Mouse (Mus musculus) heart, adult 2 months (tissue): Measurements from ENCODE around the gene Pak3. TPM values are rescaled to one million over a fixed set of nuclear protein-coding genes. Genes with fewer than 3 reads are reported as not detected.
A peak's percentile ranks its signal among the peaks of the same experiment; 100 is the strongest.

Experiments used
- DNase-seq, 2 experiments: peaks; one replicate each; pipeline ENCODE4 v3.0.0; 2021
- H3K27ac ChIP-seq: fragments of 200-600 bp; 2 replicates; pipeline ENCODE4 v1.8.1; 2022
- H3K27me3 ChIP-seq: fragments of 200-500 bp; 2 replicates; pipeline ENCODE4 v1.6.1; 2012; ENCODE audit warnings: mild to moderate bottlenecking, low read length, inconsistent platforms, mixed read lengths; ENCODE audit not compliant: control insufficient read depth, insufficient read depth
- H3K36me3 ChIP-seq: fragments of 200-500 bp; 2 replicates; pipeline ENCODE4 v1.6.1; 2012; ENCODE audit warnings: low read length, inconsistent platforms; ENCODE audit not compliant: control insufficient read depth, insufficient read depth
- H3K4me1 ChIP-seq: fragments of 200-500 bp; 2 replicates; pipeline ENCODE4 v1.6.1; 2011; ENCODE audit warnings: low read length; ENCODE audit not compliant: control insufficient read depth, insufficient read depth
- H3K4me3 ChIP-seq: fragments of 200-600 bp; 2 replicates; pipeline ENCODE4 v1.8.1; 2022
- H3K79me2 ChIP-seq: fragments of 200-500 bp; replicated peaks from 2 replicates; pipeline ENCODE4 v1.6.1; 2012; ENCODE audit warnings: mild to moderate bottlenecking, inconsistent platforms, low read length, moderate library complexity, mixed read lengths; ENCODE audit not compliant: control insufficient read depth, insufficient read depth
- H3K9ac ChIP-seq: fragments of 200-500 bp; 2 replicates; pipeline ENCODE4 v1.6.1; 2012; ENCODE audit warnings: low read depth, mild to moderate bottlenecking, control low read depth, inconsistent platforms, low read length, mixed read lengths
- CTCF ChIP-seq: fragments of 200-600 bp; IDR thresholded peaks from 2 replicates; pipeline ENCODE4 v1.8.1; 2022; ENCODE audit warnings: antibody characterized with exemption, mild to moderate bottlenecking, moderate library complexity
- EP300 ChIP-seq: fragments of 200-500 bp; IDR thresholded peaks from 2 replicates; pipeline ENCODE4 v1.6.1; 2011; ENCODE audit warnings: low read depth, low read length, control low read depth; ENCODE audit not compliant: insufficient read depth
- POLR2A ChIP-seq: fragments of 200-500 bp; IDR thresholded peaks from 2 replicates; pipeline ENCODE4 v1.6.1; 2011; ENCODE audit warnings: mild to moderate bottlenecking, low read depth, low read length, control low read depth; ENCODE audit not compliant: insufficient read depth
- WGBS: fragments of 180-500 bp; shearing (Covaris S2); methylation state at CpG from one replicate; pipeline ENCODE4 v1.1.7; 2018; 5-methylcytosine and 5-hydroxymethylcytosine counted together
- intact Hi-C: fragments of 180-260 bp; cut with DNase I; formaldehyde crosslinking; loops from one replicate; pipeline ENCODE4 v1.15.1; 2025
- polyA plus RNA-seq: library from polyadenylated mRNA; depleted of rRNA; stranded (reverse); fragments of >200 nt; gene quantifications from 2 replicates; pipeline ENCODE4 v1.2.3, GENCODE M21; 2012
- total RNA-seq, 2 experiments: library from RNA; stranded (reverse); gene quantifications; 2 replicates each; pipeline ENCODE4 v1.2.3; 2021

Pak3 gene
- total and polyA plus RNA-seq, 3 experiments, result 0.06 to 0.23 (median 0.16) TPM

- Histone ChIP-seq H3K27ac (no peak overlapping the region), H3K79me2 (no peaks in the 10 kb centered on the region), H3K4me3 (no peak overlapping the region), H3K4me1 (no peaks in the 10 kb centered on the region), H3K36me3 (no peaks in the 10 kb centered on the region), H3K9ac (no peak overlapping the region), H3K27me3 (no peaks in the 10 kb centered on the region)
- no peak for DNase-seq
- intact Hi-C loops, result no loop called here
- TF ChIP-seq CTCF (no peak), EP300 (no peak), POLR2A (no peak)
- 48% methylated on average over 9 of the region's 9 CpGs for WGBS
These were observed 136.2 kb downstream of the Pak3 start for GRCm38 (mm10) chrX:143654308-143655176.

GRCm38 (mm10) chrX:143655177-143655492 is 136.7 kb downstream of the Pak3 start:
- no peak for DNase-seq
- H3K27ac ChIP-seq, result no peak overlapping the region
- H3K27me3 ChIP-seq, result no peaks in the 10 kb centered on the region
- no peaks in the 10 kb centered on the region for H3K79me2 ChIP-seq
- H3K9ac ChIP-seq, result no peak overlapping the region
- no peak overlapping the region for H3K4me3 ChIP-seq
- WGBS, result 24% methylated on average over 3 of the region's 3 CpGs
- no peak for TF ChIP-seq EP300
- TF ChIP-seq POLR2A, result no peak
- no peak for TF ChIP-seq CTCF
- intact Hi-C loops, result no loop called here
- no peaks in the 10 kb centered on the region for H3K4me1 ChIP-seq
- no peaks in the 10 kb centered on the region for H3K36me3 ChIP-seq

- no peak overlapping the region for H3K27ac ChIP-seq
- no peaks in the 10 kb centered on the region for H3K79me2 ChIP-seq
- intact Hi-C loops, result loop anchor here (5.0 kb wide), 1 partner anchor 567 kb away; the partner anchor contains the start of gene Rtl9
- H3K4me1 ChIP-seq, result no peaks in the 10 kb centered on the region
- 17% methylated on average over 28 of the region's 28 CpGs for WGBS
- peak in 1 of 2 experiments; percentile 15 for DNase-seq
- H3K27me3 ChIP-seq, result no peaks in the 10 kb centered on the region
- no peak overlapping the region for H3K9ac ChIP-seq
- peak overlapping the region; percentile 14; the same call in 1 of the 2 replicates for H3K4me3 ChIP-seq
- H3K36me3 ChIP-seq, result no peaks in the 10 kb centered on the region
- TF ChIP-seq POLR2A (no peak), CTCF (no peak), EP300 (no peak)
These were observed 146.1 kb downstream of the Pak3 start for GRCm38 (mm10) chrX:143664221-143665150.

GRCm38 (mm10) chrX:143665771-143666170 is 147.4 kb downstream of the Pak3 start:
- intact Hi-C loops, result loop anchor here (5.0 kb wide), 1 partner anchor 568 kb away; the partner anchor contains the start of gene Rtl9
- WGBS, result 22% methylated on average over 2 of the region's 2 CpGs
- Histone ChIP-seq H3K4me3 (no peak overlapping the region), H3K4me1 (no peaks in the 10 kb centered on the region), H3K36me3 (no peaks in the 10 kb centered on the region), H3K79me2 (no peaks in the 10 kb centered on the region), H3K27ac (no peak overlapping the region), H3K27me3 (no peaks in the 10 kb centered on the region), H3K9ac (no peak overlapping the region)
- no peak for DNase-seq
- TF ChIP-seq CTCF (no peak), POLR2A (no peak), EP300 (no peak)

GRCm38 (mm10) chrX:143666991-143667390 is 148.6 kb downstream of the Pak3 start:
- Histone ChIP-seq H3K27ac (no peak overlapping the region), H3K36me3 (no peaks in the 10 kb centered on the region), H3K9ac (no peak overlapping the region), H3K27me3 (no peaks in the 10 kb centered on the region), H3K79me2 (no peaks in the 10 kb centered on the region), H3K4me1 (no peaks in the 10 kb centered on the region), H3K4me3 (no peak overlapping the region)
- TF ChIP-seq CTCF, result peak; percentile 28
- TF ChIP-seq EP300, result no peak
- intact Hi-C loops, result loop anchor here (5.0 kb wide), 1 partner anchor 570 kb away; the partner anchor contains the start of gene Rtl9
- 36% methylated on average over 4 of the region's 4 CpGs for WGBS
- no peak for DNase-seq
